Mouse (Mus musculus) cerebral cortex, adult 2 months (tissue): Measurements from ENCODE around the gene Sorcs2.

Experiments used
- WGBS: fragments of 180-500 bp; shearing (Covaris S2); methylation state at CpG from one replicate; pipeline ENCODE4 v1.1.7; 2018; 5-methylcytosine and 5-hydroxymethylcytosine counted together

Gene Sorcs2

GRCm38 (mm10) chr5:36228405-36229370 is 169.3 kb downstream of the Sorcs2 start:
- 68% methylated on average over 23 of the region's 23 CpGs for WGBS

- WGBS: 29% methylated on average over 11 of the region's 11 CpGs
These were observed 171.6 kb downstream of the Sorcs2 start for GRCm38 (mm10) chr5:36226296-36226695.

- WGBS: 63% methylated on average over 7 of the region's 7 CpGs
These were observed 172.1 kb downstream of the Sorcs2 start for GRCm38 (mm10) chr5:36225855-36226254.

GRCm38 (mm10) chr5:36223787-36224186 is 174.2 kb downstream of the Sorcs2 start:
- WGBS: 60% methylated on average over 6 of the region's 6 CpGs

GRCm38 (mm10) chr5:36220626-36221025 is 177.3 kb downstream of the Sorcs2 start:
- 74% methylated on average over 6 of the region's 6 CpGs for WGBS

GRCm38 (mm10) chr5:36220105-36220504 is 177.8 kb downstream of the Sorcs2 start:
- WGBS: 57% methylated on average over 4 of the region's 4 CpGs

- WGBS: 32% methylated on average over 10 of the region's 10 CpGs
These were observed 184.6 kb downstream of the Sorcs2 start for GRCm38 (mm10) chr5:36213310-36213709.

GRCm38 (mm10) chr5:36208803-36209202 is 189.1 kb downstream of the Sorcs2 start:
- WGBS: 97% methylated on average over 3 of the region's 3 CpGs

GRCm38 (mm10) chr5:36205397-36205796 is 192.5 kb downstream of the Sorcs2 start:
- 78% methylated on average over 11 of the region's 11 CpGs for WGBS

GRCm38 (mm10) chr5:36203916-36204315 is 194.0 kb downstream of the Sorcs2 start, which contains the start of gene Psapl1:
Gene Psapl1, plus strand, starts transcription at chr5:36204021.
- WGBS: 82% methylated on average over 10 of the region's 10 CpGs

GRCm38 (mm10) chr5:36203421-36203820 is 194.5 kb downstream of the Sorcs2 start:
- WGBS: 63% methylated on average over 5 of the region's 5 CpGs

GRCm38 (mm10) chr5:36202781-36203180 is 195.2 kb downstream of the Sorcs2 start:
- 80% methylated on average over 5 of the region's 5 CpGs for WGBS

- WGBS: 74% methylated on average over 1 of the region's 1 CpGs
These were observed 198.4 kb downstream of the Sorcs2 start for GRCm38 (mm10) chr5:36199519-36199918.

GRCm38 (mm10) chr5:36195436-36195835 is 202.5 kb downstream of the Sorcs2 start:
- 82% methylated on average over 4 of the region's 4 CpGs for WGBS

GRCm38 (mm10) chr5:36194631-36195030 is 203.3 kb downstream of the Sorcs2 start:
- 88% methylated on average over 4 of the region's 4 CpGs for WGBS

- WGBS: 91% methylated on average over 2 of the region's 2 CpGs
These were observed 205.3 kb downstream of the Sorcs2 start for GRCm38 (mm10) chr5:36192677-36193076.

GRCm38 (mm10) chr5:36191876-36192275 is 206.1 kb downstream of the Sorcs2 start:
- WGBS: 96% methylated on average over 3 of the region's 3 CpGs

- WGBS: 86% methylated on average over 4 of the region's 4 CpGs
These were observed 206.7 kb downstream of the Sorcs2 start for GRCm38 (mm10) chr5:36191285-36191684.

- 72% methylated on average over 4 of the region's 4 CpGs for WGBS
These were observed 209.6 kb downstream of the Sorcs2 start for GRCm38 (mm10) chr5:36188310-36188709.

GRCm38 (mm10) chr5:36186294-36187053 is 211.5 kb downstream of the Sorcs2 start:
- 60% methylated on average over 8 of the region's 8 CpGs for WGBS

- WGBS: 85% methylated on average over 7 of the region's 7 CpGs
These were observed 215.6 kb downstream of the Sorcs2 start for GRCm38 (mm10) chr5:36182326-36182725.

GRCm38 (mm10) chr5:36179708-36180107 is 218.2 kb downstream of the Sorcs2 start:
- 92% methylated on average over 5 of the region's 5 CpGs for WGBS
